Mouse (Mus musculus) liver, embryonic 14 days (tissue): ENCODE data around the gene Axl. TPM values are rescaled to one million over a fixed set of nuclear protein-coding genes. Genes with fewer than 3 reads are reported as not detected.

ENCODE experiments used
- polyA plus RNA-seq: library from polyadenylated mRNA; depleted of rRNA; stranded (reverse); fragments of >200 nt; gene quantifications from 2 replicates; pipeline ENCODE4 v1.2.3, GENCODE M21; 2012; rRNA removed

The Axl gene
- 5.3 and 6.2 TPM in 2 replicates for polyA plus RNA-seq

GRCm38 (mm10) chr7:25788220-25789128, at the start of gene Axl:
Gene Axl (minus strand): TSS chr7:25788705.

GRCm38 (mm10) chr7:25816241-25816919, 27.9 kb upstream of the Axl start, which contains the start of gene Cyp2s1:
Gene Cyp2s1 (minus strand): TSS chr7:25816913.

GRCm38 (mm10) chr7:25754738-25755467, 33.6 kb downstream of the Axl start, which contains the start of gene Hnrnpul1:
Gene Hnrnpul1 (minus strand): TSS chr7:25754757.

GRCm38 (mm10) chr7:25718788-25719417, 69.6 kb downstream of the Axl start, which contains the start of gene Ccdc97:
Gene Ccdc97 (minus strand): TSS chr7:25719088.

Other genes starting within 250 kb of the Axl start
- gene Ceacam2, start 248.8 kb downstream of the Axl start, polyA plus RNA-seq = 0.01 TPM in 1 of 2 replicates, not detected in the other
- 0.37 and 0.44 TPM in 2 replicates for gene Erich4, start 172.8 kb downstream of the Axl start, polyA plus RNA-seq
- 7.3 and 8.6 TPM in 2 replicates for gene Dmac2, start 169.3 kb downstream of the Axl start, polyA plus RNA-seq
- gene B3gnt8, start 162.1 kb downstream of the Axl start, polyA plus RNA-seq = 1.2 and 1.4 TPM in 2 replicates
- gene Bckdha, start 129.7 kb downstream of the Axl start, polyA plus RNA-seq = 17.9 and 19.0 TPM in 2 replicates
- 31.7 and 35.9 TPM in 2 replicates for gene Exosc5, start 129.5 kb downstream of the Axl start, polyA plus RNA-seq
- 0.15 and 0.33 TPM in 2 replicates for gene Tmem91, start 113.5 kb downstream of the Axl start, polyA plus RNA-seq
- gene B9d2, start 107.9 kb downstream of the Axl start, polyA plus RNA-seq = 18.9 and 21.0 TPM in 2 replicates
- gene Tgfb1, start 101.7 kb downstream of the Axl start, polyA plus RNA-seq = 13.6 and 20.5 TPM in 2 replicates
- 14.8 and 16.3 TPM in 2 replicates for gene Ccdc97, start 69.6 kb downstream of the Axl start, polyA plus RNA-seq
- gene Hnrnpul1, start 33.9 kb downstream of the Axl start, polyA plus RNA-seq = 23.4 and 28.7 TPM in 2 replicates
- gene Cyp2s1, start 28.2 kb upstream of the Axl start, polyA plus RNA-seq = 0.18 and 0.30 TPM in 2 replicates
- gene Cyp2b10, start 108.9 kb upstream of the Axl start, polyA plus RNA-seq = 0.01 TPM in 2 replicates